Mouse (Mus musculus): ENCODE results near the gene Tmem141. TPM values are rescaled to one million over a fixed set of nuclear protein-coding genes. Genes with fewer than 3 reads are reported as not detected.

Tmem141 gene
- polyA plus RNA-seq (2015; fragmentation: Nextera tagmentation; extraction: Ambion mirVana): 20.6 and 28.9 TPM in 2 replicates

DNA sequence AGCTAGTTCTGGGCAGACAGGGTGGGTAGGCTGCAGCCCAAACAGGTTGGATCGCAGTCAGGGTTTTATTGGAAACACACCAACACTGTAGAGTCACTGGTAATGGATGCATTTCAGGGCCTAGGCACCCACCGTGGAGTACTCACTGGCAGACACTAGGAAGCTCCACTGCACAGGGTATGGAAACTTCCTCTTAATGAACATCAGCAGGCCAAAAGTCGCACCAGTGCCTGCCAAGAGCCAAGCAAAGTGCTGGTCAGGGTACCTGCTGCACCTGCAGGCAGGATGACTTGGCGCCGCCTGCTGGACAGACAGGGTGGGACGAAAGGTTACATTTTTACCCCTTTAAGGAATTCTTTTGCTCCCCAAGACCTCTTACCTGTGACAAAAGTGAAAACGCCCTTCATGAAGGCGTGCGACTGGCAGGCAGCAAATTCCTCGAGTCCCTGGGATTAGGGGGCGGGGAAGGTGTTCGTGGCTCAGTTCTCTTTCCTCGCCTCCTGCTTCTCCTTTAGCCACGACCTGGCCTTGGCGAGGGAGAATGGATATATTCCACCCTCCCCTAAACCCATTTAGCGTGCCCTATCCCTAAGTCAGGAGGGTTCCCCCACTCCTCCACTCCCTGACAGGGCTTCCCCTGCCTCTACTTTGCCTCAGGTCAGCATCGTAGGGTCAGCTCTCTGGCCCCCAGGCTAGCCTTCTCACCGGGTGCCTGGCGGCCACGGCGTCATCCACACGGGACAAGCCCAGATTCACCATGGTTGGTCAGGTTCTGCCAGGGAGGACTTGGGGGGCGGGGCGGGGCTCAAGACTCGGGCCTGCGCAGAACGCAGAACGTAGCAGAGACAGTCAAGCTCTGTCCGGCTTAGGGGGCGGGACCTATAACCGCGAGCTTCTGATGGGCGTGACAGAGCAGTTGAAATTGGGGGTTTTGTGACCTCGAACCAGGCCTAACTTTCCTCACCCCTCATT is at the start of gene Tmem141:
Gene Tmem141, minus strand, starts transcription at position 777 of the 972 bp plus-strand sequence.
- Histone ChIP-seq H3K27ac (ENCODE audit: low read length) (peak within 1 kb of the TSS; percentile 37; the same call in 1 of the 2 replicates), H3K4me1 (replicated peaks; ENCODE audit: control insufficient read depth, insufficient read depth, low read length) (peaks cover 11% of the 10 kb centered on the region), H3K27me3 (replicated peaks; ENCODE audit: control insufficient read depth, insufficient read depth, low read length) (peaks cover 7% of the 10 kb centered on the region), H3K36me3 (ENCODE audit: control insufficient read depth, insufficient read depth) (no peaks in the 10 kb centered on the region), H3K4me2 (ENCODE audit: low read length) (peak within 1 kb of the TSS; percentile 78), H3K4me3 (replicated peaks; ENCODE audit: low read length) (peak within 1 kb of the TSS; percentile 54), H3K9me3 (ENCODE audit: control insufficient read depth, low read length) (no peaks in the 10 kb centered on the region), H3K9ac (replicated peaks; ENCODE audit: low read depth, low read length) (peak within 1 kb of the TSS; percentile 64)
- peak; percentile 89 for ATAC-seq
- 4% methylated on average over 34 of the region's 34 CpGs for WGBS

DNA sequence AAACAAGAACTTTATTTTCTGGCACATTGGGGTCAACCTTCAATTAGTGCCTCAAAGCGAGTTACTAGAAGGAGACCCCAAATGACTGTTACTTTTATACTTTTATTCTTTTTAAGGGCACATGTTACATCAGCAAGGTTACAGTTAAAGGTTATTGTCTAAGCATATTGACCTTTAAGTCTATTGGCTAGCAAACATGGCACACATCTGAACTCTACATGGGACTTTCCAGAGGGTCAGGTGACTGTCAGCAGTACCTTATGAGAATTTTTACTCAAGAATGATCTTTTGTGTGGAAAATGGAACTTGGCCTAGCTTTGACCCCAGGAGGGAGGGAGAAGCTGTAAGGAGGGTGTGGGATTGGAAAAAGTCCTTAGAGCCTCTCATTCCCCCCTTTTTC is 44.7 kb upstream of the Tmem141 start:
- 68% methylated on average over 1 of the region's 1 CpGs for WGBS
- no peak overlapping the region for H3K9ac ChIP-seq (replicated peaks; ENCODE audit: low read depth, low read length)
- H3K36me3 ChIP-seq (ENCODE audit: control insufficient read depth, insufficient read depth): no peaks in the 10 kb centered on the region
- ATAC-seq: no peak
- H3K4me3 ChIP-seq (replicated peaks; ENCODE audit: low read length): no peak overlapping the region
- H3K4me1 ChIP-seq (replicated peaks; ENCODE audit: control insufficient read depth, insufficient read depth, low read length): no peaks in the 10 kb centered on the region
- H3K27me3 ChIP-seq (replicated peaks; ENCODE audit: control insufficient read depth, insufficient read depth, low read length): no peaks in the 10 kb centered on the region
- H3K9me3 ChIP-seq (ENCODE audit: control insufficient read depth, low read length): no peaks in the 10 kb centered on the region
- H3K4me2 ChIP-seq (ENCODE audit: low read length): no peak overlapping the region
- no peak overlapping the region for H3K27ac ChIP-seq (ENCODE audit: low read length)

DNA sequence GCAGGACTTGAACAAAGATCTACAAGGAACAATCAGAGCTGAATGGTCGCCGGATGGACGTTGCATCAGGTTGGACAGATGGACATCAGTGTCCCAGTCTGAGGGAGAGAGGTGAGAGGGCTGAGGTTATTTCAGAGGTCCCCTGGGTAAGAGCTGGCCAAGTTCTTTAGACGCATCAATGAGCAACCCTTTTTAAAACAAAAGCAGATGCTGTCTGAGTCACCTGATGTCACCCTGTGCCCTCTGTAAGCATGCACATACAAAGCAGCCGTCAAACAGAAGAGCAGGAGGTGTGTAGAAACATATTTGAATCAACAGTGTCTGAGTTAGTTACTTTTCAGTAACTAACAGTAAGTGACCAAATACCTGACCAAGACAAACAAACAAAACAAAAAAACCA is 42.3 kb upstream of the Tmem141 start:
- no peak for ATAC-seq
- WGBS: 86% methylated on average over 5 of the region's 5 CpGs

DNA sequence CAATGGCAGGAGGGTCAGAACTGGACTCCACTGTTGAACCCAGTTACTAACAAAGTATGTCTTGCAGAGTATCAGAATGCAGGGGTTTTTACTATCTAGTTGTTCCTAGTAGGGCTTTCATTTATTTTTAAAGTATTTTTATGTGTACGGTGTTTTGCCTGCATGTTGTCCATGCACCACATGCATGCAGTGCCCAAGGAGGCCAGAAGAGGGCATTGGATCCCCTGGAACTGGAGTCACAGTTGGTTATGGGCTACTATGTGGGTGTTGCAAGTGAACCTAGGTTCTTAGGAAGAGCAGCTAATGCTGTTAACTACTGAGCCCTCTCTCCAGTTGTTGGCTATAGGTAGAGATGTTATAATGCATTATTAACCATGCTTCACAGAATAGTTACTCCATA is 41.7 kb upstream of the Tmem141 start:
- H3K4me2 ChIP-seq (ENCODE audit: low read length): no peak overlapping the region
- no peaks in the 10 kb centered on the region for H3K4me1 ChIP-seq (replicated peaks; ENCODE audit: control insufficient read depth, insufficient read depth, low read length)
- WGBS: 61% methylated on average over 1 of the region's 1 CpGs
- no peaks in the 10 kb centered on the region for H3K27me3 ChIP-seq (replicated peaks; ENCODE audit: control insufficient read depth, insufficient read depth, low read length)
- no peak for ATAC-seq
- no peak overlapping the region for H3K4me3 ChIP-seq (replicated peaks; ENCODE audit: low read length)
- H3K9me3 ChIP-seq (ENCODE audit: control insufficient read depth, low read length): no peaks in the 10 kb centered on the region
- H3K9ac ChIP-seq (replicated peaks; ENCODE audit: low read depth, low read length): no peak overlapping the region
- H3K27ac ChIP-seq (ENCODE audit: low read length): no peak overlapping the region
- H3K36me3 ChIP-seq (ENCODE audit: control insufficient read depth, insufficient read depth): no peaks in the 10 kb centered on the region

More for the DNA sequence above, 42.3 kb upstream of the Tmem141 start:
- Histone ChIP-seq H3K27me3 (replicated peaks; ENCODE audit: control insufficient read depth, insufficient read depth, low read length) (no peaks in the 10 kb centered on the region), H3K4me2 (ENCODE audit: low read length) (no peak overlapping the region), H3K36me3 (ENCODE audit: control insufficient read depth, insufficient read depth) (no peaks in the 10 kb centered on the region), H3K9ac (replicated peaks; ENCODE audit: low read depth, low read length) (no peak overlapping the region), H3K9me3 (ENCODE audit: control insufficient read depth, low read length) (no peaks in the 10 kb centered on the region), H3K4me3 (replicated peaks; ENCODE audit: low read length) (no peak overlapping the region), H3K4me1 (replicated peaks; ENCODE audit: control insufficient read depth, insufficient read depth, low read length) (no peaks in the 10 kb centered on the region), H3K27ac (ENCODE audit: low read length) (no peak overlapping the region)

DNA sequence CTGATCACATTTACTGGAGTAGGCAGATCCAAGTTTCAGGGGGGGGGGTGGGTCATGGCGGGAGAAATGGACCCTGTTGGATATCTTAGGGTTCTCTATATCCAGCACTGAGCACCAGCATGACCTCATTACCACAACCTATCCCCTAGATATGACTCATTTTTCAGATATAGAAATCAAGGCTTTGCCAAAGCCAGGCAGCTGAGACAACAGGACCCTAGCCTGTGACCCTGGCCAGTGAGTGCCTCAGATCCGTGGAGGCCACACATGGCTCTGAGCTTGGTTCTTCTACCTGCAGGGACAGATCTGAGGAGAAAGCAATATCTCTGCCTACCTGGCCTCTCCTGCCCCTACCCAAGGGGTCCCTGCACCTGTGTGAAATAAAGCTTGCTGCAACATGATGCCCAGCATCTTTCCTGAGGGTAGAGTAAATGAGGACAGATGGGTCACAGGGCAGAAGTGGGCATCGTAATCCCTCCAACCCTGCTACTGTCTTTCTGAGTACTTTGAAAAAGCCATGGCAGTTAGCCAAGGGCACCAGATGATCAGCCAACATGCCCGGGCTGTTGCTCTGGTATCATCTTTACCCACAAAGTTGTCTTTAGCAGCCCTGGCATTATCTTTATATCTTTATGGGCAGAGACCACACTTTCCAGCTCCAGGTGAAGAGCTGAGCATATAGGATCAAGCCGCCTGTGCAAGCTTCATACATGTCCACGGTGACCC is 39.6 kb upstream of the Tmem141 start:
- 84% methylated on average over 6 of the region's 6 CpGs for WGBS
- no peaks in the 10 kb centered on the region for H3K27me3 ChIP-seq (replicated peaks; ENCODE audit: control insufficient read depth, insufficient read depth, low read length)
- no peaks in the 10 kb centered on the region for H3K36me3 ChIP-seq (ENCODE audit: control insufficient read depth, insufficient read depth)
- H3K9ac ChIP-seq (replicated peaks; ENCODE audit: low read depth, low read length): no peak overlapping the region
- no peak overlapping the region for H3K4me2 ChIP-seq (ENCODE audit: low read length)
- H3K4me1 ChIP-seq (replicated peaks; ENCODE audit: control insufficient read depth, insufficient read depth, low read length): no peaks in the 10 kb centered on the region
- H3K9me3 ChIP-seq (ENCODE audit: control insufficient read depth, low read length): no peaks in the 10 kb centered on the region
- H3K4me3 ChIP-seq (replicated peaks; ENCODE audit: low read length): no peak overlapping the region
- no peak for ATAC-seq
- no peak overlapping the region for H3K27ac ChIP-seq (ENCODE audit: low read length)

DNA sequence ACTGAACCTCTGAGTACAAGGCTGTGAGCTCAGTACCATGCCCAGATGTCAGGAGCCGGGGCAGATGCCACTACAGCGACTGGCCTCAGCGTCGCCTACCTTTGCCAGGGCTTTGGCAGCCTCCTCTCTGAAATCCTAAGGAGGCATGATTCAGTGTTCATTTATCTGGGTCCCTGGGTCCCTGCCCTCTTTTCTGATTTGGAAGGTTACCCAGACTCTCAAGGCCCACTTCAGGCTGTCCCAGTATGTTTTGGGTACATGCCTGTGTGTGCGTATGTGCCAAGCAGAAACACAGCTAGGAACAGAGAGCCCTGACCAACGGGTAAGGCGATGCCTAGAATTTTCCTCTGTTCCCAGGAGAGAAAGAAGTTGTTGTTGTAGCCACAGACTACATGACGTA is 38.5 kb upstream of the Tmem141 start:
- Histone ChIP-seq H3K9ac (replicated peaks; ENCODE audit: low read depth, low read length) (no peak overlapping the region), H3K9me3 (ENCODE audit: control insufficient read depth, low read length) (no peaks in the 10 kb centered on the region), H3K4me3 (replicated peaks; ENCODE audit: low read length) (no peak overlapping the region), H3K27ac (ENCODE audit: low read length) (no peak overlapping the region), H3K36me3 (ENCODE audit: control insufficient read depth, insufficient read depth) (no peaks in the 10 kb centered on the region), H3K4me2 (ENCODE audit: low read length) (no peak overlapping the region), H3K27me3 (replicated peaks; ENCODE audit: control insufficient read depth, insufficient read depth, low read length) (no peaks in the 10 kb centered on the region), H3K4me1 (replicated peaks; ENCODE audit: control insufficient read depth, insufficient read depth, low read length) (no peaks in the 10 kb centered on the region)
- ATAC-seq: no peak
- 94% methylated on average over 8 of the region's 8 CpGs for WGBS

DNA sequence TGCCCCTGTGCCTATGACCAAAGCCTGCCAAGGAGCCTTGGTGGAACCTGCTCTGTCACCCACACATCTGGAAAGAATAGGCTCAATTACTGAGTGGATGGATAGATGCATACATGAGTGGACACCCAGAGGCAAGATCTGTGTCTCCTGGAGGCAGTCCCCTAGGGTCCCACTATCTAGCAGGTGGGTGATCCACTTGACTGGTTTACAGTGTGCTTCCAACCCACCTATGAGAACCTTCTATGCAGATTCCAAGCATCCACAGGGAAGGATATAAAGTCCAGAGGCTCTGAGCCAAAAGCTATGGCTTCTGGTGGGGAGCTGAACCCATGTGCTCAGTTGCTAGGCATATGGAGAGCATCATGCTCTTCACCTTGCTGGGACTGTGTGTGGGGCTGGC is 35.8 kb upstream of the Tmem141 start, which contains the start of gene Lcn5:
Gene Lcn5, plus strand, starts transcription at position 301 of the 400 bp plus-strand sequence.
- H3K4me3 ChIP-seq (replicated peaks; ENCODE audit: low read length): no peak within 1 kb of the TSS
- H3K36me3 ChIP-seq (ENCODE audit: control insufficient read depth, insufficient read depth): no peaks in the 10 kb centered on the region
- no peak within 1 kb of the TSS for H3K9ac ChIP-seq (replicated peaks; ENCODE audit: low read depth, low read length)
- H3K27me3 ChIP-seq (replicated peaks; ENCODE audit: control insufficient read depth, insufficient read depth, low read length): no peaks in the 10 kb centered on the region
- no peak within 1 kb of the TSS for H3K27ac ChIP-seq (ENCODE audit: low read length)
- no peak for ATAC-seq
- H3K9me3 ChIP-seq (ENCODE audit: control insufficient read depth, low read length): no peaks in the 10 kb centered on the region
- H3K4me1 ChIP-seq (replicated peaks; ENCODE audit: control insufficient read depth, insufficient read depth, low read length): no peaks in the 10 kb centered on the region
- no peak within 1 kb of the TSS for H3K4me2 ChIP-seq (ENCODE audit: low read length)

DNA sequence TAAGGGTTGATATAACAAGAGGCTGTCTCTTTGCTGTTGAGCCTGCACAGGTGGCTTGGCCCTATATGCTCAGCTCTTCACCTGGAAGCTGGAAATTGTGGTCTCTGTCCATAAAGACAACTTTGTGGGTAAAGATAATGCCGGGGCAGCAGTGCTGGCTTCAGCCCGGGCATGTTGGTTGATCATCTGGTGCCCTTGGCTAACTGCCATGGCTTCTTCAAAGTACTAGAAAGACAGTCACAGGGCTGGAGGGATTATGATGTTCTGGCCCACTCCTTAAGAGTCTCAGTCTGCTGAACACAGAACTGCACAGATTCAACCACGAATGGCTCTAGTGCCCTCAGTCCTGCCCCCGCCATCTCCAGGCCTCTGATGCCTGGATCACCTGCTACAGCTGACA is 35.4 kb upstream of the Tmem141 start:
- no peak for ATAC-seq
- no peak overlapping the region for H3K4me3 ChIP-seq (replicated peaks; ENCODE audit: low read length)
- no peak overlapping the region for H3K27ac ChIP-seq (ENCODE audit: low read length)
- H3K4me2 ChIP-seq (ENCODE audit: low read length): no peak overlapping the region
- no peaks in the 10 kb centered on the region for H3K36me3 ChIP-seq (ENCODE audit: control insufficient read depth, insufficient read depth)
- no peaks in the 10 kb centered on the region for H3K4me1 ChIP-seq (replicated peaks; ENCODE audit: control insufficient read depth, insufficient read depth, low read length)
- no peaks in the 10 kb centered on the region for H3K27me3 ChIP-seq (replicated peaks; ENCODE audit: control insufficient read depth, insufficient read depth, low read length)
- H3K9ac ChIP-seq (replicated peaks; ENCODE audit: low read depth, low read length): no peak overlapping the region
- no peaks in the 10 kb centered on the region for H3K9me3 ChIP-seq (ENCODE audit: control insufficient read depth, low read length)
- WGBS: 66% methylated on average over 4 of the region's 4 CpGs

DNA sequence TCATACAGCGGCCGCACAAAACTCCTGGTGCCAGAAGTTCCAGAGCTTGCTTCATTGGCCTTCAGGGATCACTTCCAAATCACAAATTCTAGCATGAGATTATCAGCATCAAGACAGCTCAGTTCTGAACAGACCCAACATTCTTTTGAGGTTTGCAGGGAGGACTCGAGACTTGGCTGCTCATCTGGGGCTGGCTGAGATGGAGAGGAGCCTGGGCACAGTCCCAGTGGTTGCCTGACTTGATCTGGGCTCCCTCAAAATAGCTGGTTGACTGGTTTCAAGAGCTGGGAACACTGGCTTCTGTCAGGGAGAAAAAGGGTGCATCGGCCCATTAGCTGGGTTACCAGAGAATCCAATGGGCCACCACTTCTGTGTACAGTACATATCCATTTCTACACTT is 34.9 kb upstream of the Tmem141 start:
- no peak for ATAC-seq
- WGBS: 84% methylated on average over 4 of the region's 4 CpGs
- H3K27me3 ChIP-seq (replicated peaks; ENCODE audit: control insufficient read depth, insufficient read depth, low read length): no peaks in the 10 kb centered on the region

More for the DNA sequence above, 34.9 kb upstream of the Tmem141 start:
- Histone ChIP-seq H3K4me3 (replicated peaks; ENCODE audit: low read length) (no peak overlapping the region), H3K27ac (ENCODE audit: low read length) (no peak overlapping the region), H3K36me3 (ENCODE audit: control insufficient read depth, insufficient read depth) (no peaks in the 10 kb centered on the region), H3K4me1 (replicated peaks; ENCODE audit: control insufficient read depth, insufficient read depth, low read length) (no peaks in the 10 kb centered on the region), H3K9me3 (ENCODE audit: control insufficient read depth, low read length) (no peaks in the 10 kb centered on the region), H3K4me2 (ENCODE audit: low read length) (no peak overlapping the region), H3K9ac (replicated peaks; ENCODE audit: low read depth, low read length) (no peak overlapping the region)

Data from forebrain, embryonic 16.5 days (tissue).